Mouse (Mus musculus) erythroblast, embryonic 14.5 days (primary cell): Measurements from ENCODE around the gene Ptprn.

Experiments used
- GATA1 ChIP-seq: IDR thresholded peaks from 2 replicates; pipeline ENCODE4 v1.6.1; 2012; ENCODE audit warnings: low read length, inconsistent platforms, mixed read lengths
- TAL1 ChIP-seq: IDR thresholded peaks from 3 replicates; pipeline ENCODE4 v1.6.1; 2012; ENCODE audit warnings: low read length, inconsistent platforms, mixed read lengths

GRCm38 (mm10) chr1:75264091-75264880 is at the start of gene Ptprn:
- TF ChIP-seq GATA1 (no peak), TAL1 (no peak)
